Mouse (Mus musculus) Patski (cell line): ENCODE results near the gene Pcbp3. TPM values are rescaled to one million over a fixed set of nuclear protein-coding genes. Genes with fewer than 3 reads are reported as not detected.
A peak's percentile ranks its signal among the peaks of the same experiment; 100 is the strongest.

Source experiments
- ATAC-seq: fragments of 100-300 bp; one replicate; pipeline ENCODE4 v1.8.0; 2021
- CTCF ChIA-PET: fragments of 350-600 bp; sonication (Branson Sonifier 250); formaldehyde crosslinking; loops from one replicate; lab custom pipeline; 2022; ENCODE audit warnings: inconsistent platforms; lab: Charles Lee
- POLR2A ChIA-PET: fragments of 350-600 bp; sonication (Branson Sonifier 250); formaldehyde crosslinking; loops from one replicate; lab custom pipeline; 2022; ENCODE audit warnings: antibody characterized with exemption, inconsistent platforms; lab: Charles Lee
- DNase-seq: peaks from one replicate; pipeline ENCODE4 v3.0.0-alpha.2; 2011; ENCODE audit warnings: low read depth, low spot score
- H3K27me3 ChIP-seq: fragments of 371-371 bp; one replicate; pipeline ENCODE4 v1.5.1; 2021
- CTCF ChIP-seq: fragments of 100-300 bp; IDR thresholded peaks from one replicate; pipeline ENCODE4 v1.5.1; 2021
- in situ Hi-C: fragments of 300-500 bp; cut with MboI; formaldehyde crosslinking; loops from 3 replicates; pipeline ENCODE4 v1.11.1; 2018; ENCODE audit warnings: low pct_unique_long_range_greater_than_20kb, mixed read lengths
- polyA plus RNA-seq: library from polyadenylated mRNA; unstranded; gene quantifications from one replicate; pipeline ENCODE4 v1.2.3, GENCODE M21; 2021

The Pcbp3 gene
- polyA plus RNA-seq, 1 experiment from 2014 or later = 31.4 TPM

- ChIA-PET POLR2A (no interaction called here), CTCF (no interaction called here)
- ATAC-seq (no peak), DNase-seq (no peak)
- TF ChIP-seq CTCF = no peak
- in situ Hi-C loops = no loop called here
- H3K27me3 ChIP-seq = no peaks in the 10 kb centered on the region
These were observed 102.1 kb downstream of the Pcbp3 start for GRCm38 (mm10) chr10:76859355-76860127.

GRCm38 (mm10) chr10:76857879-76858278 is 103.8 kb downstream of the Pcbp3 start:
- no peak for TF ChIP-seq CTCF
- H3K27me3 ChIP-seq = no peaks in the 10 kb centered on the region
- ChIA-PET POLR2A (no interaction called here), CTCF (interaction anchor here (0.8 kb wide), 1 partner anchor 66 kb away, joined by 3 read pairs; no protein-coding TSS in a partner anchor)
- in situ Hi-C loops = no loop called here
- DNase-seq = no peak
- ATAC-seq = no peak

DNA sequence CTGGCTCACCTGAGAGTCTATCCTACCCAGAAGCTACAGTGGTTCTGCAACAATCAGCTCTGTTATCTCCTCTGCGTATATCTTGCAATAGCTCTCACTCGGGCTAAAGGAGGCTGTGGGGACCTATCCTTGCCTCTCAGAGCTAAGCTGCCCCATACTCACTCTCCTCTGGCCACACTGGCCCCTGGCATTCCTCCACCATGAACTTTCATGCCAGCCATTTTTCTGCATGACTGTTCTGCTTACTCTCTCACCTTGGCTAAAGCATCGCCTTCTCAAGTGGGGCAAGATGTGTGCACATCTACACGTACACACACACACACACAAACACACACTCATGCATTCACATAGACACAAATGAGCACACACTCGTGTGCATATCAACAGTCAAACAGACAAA is 115.2 kb downstream of the Pcbp3 start:
- in situ Hi-C loops = no loop called here
- no peak for ATAC-seq
- CTCF ChIA-PET = no interaction called here
- TF ChIP-seq CTCF = no peak
- H3K27me3 ChIP-seq = no peaks in the 10 kb centered on the region
- POLR2A ChIA-PET = no interaction called here
- no peak for DNase-seq

DNA sequence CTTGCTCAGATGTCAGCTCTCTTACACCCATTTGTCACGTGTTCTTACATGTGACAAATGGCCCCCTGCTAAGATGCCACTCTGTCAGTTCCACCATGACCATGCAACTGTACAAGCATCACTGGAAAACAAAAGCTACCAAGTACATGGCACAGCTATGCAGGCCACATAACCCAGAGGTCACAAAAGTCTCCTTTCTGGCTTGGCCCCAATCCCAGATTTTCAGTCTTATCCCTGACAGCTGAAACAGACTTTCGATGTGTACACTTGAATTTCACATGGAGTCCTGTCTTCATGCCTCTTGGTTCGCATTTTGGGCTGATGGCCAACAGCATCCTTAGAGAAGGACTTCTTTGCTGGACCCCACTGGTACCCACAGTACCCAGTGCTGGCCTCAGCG is 116.8 kb downstream of the Pcbp3 start:
- in situ Hi-C loops = no loop called here
- CTCF ChIA-PET = interaction anchor here (0.7 to 1.8 kb wide), 3 partner anchors 29 to 119 kb away, joined by 3 to 5 read pairs (median 3); no protein-coding TSS in a partner anchor
- no peak for TF ChIP-seq CTCF
- no peak for ATAC-seq
- no peak for DNase-seq
- POLR2A ChIA-PET = no interaction called here
- no peaks in the 10 kb centered on the region for H3K27me3 ChIP-seq

GRCm38 (mm10) chr10:76844365-76844764 is 117.3 kb downstream of the Pcbp3 start:
- no peaks in the 10 kb centered on the region for H3K27me3 ChIP-seq
- in situ Hi-C loops = no loop called here
- no peak for DNase-seq
- no peak for ATAC-seq
- no peak for TF ChIP-seq CTCF
- POLR2A ChIA-PET = no interaction called here
- CTCF ChIA-PET = interaction anchor here (0.7 to 1.8 kb wide), 3 partner anchors 29 to 120 kb away, joined by 3 to 5 read pairs (median 3); no protein-coding TSS in a partner anchor

GRCm38 (mm10) chr10:76842087-76842486 is 119.6 kb downstream of the Pcbp3 start:
- no peaks in the 10 kb centered on the region for H3K27me3 ChIP-seq
- ATAC-seq (no peak), DNase-seq (no peak)
- no peak for TF ChIP-seq CTCF
- ChIA-PET CTCF (no interaction called here), POLR2A (no interaction called here)
- in situ Hi-C loops = no loop called here

GRCm38 (mm10) chr10:76841220-76841619 is 120.5 kb downstream of the Pcbp3 start:
- ChIA-PET CTCF (interaction anchor here (1.4 kb wide), 1 partner anchor 181 kb away, joined by 3 read pairs; no protein-coding TSS in a partner anchor), POLR2A (no interaction called here)
- no peaks in the 10 kb centered on the region for H3K27me3 ChIP-seq
- no peak for DNase-seq
- ATAC-seq = no peak
- in situ Hi-C loops = no loop called here
- no peak for TF ChIP-seq CTCF

DNA sequence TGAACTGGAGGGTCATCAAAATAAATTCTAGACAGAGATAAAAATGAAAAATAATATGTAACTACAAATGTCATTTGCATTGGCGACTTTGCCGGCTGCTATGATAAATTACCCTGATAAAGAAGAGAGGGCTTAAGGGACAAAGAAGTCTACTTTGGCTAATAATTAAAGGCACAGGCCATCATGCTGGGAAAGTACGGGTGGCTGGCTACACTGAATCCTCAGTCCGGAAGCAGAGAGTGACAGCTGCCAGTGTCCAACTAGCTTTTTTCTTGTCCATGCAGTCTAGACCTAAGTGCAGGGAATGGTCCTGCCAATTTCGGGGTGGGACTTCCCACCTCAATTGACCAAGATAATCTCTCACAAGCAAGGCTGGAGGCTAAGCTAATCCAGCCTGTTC is 121.1 kb downstream of the Pcbp3 start:
- CTCF ChIA-PET = interaction anchor here (1.4 kb wide), 1 partner anchor 182 kb away, joined by 3 read pairs; no protein-coding TSS in a partner anchor
- TF ChIP-seq CTCF = no peak
- no peaks in the 10 kb centered on the region for H3K27me3 ChIP-seq
- POLR2A ChIA-PET = no interaction called here
- no peak for ATAC-seq
- no peak for DNase-seq
- in situ Hi-C loops = no loop called here

DNA sequence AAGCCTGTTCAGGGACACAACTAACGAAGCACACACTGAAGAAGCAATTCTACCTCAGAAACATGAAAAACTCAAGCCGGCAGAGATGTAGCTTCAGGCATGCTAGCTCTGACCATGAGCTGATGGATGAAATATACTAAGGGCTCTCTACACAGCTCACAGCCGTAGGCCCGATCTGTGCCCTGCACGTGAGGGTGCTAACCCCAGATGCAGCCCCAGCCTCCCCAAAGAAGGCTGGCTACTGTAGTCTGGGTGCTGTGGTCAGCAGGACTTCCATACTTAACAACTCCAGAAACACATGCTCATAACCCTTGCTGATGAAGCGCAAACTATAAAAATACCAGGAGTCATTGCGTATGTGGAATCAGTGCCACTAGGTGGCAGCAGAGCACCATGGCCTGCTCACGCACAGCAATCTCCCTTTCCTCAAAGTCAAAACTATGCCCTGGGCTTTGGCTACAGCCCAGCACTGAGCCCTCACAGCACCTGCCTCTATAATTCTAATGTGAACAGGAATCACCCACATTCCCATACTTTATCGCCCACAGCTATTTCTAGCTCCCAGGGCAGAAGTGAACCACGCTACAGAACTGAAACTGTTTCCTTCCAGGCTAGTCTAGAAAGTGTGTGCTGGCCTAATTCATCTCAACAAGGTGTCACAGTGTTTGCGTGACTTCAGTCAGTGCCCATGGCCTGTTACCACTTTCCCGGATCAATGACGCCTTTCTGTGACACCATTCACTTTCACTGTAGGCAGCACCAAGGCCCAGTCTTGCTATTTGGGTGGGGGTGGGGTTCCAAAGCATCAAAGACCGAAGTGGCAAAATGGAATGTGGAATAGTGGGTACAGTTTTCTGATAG is 126.0 kb downstream of the Pcbp3 start:
- H3K27me3 ChIP-seq = no peaks in the 10 kb centered on the region
- CTCF ChIA-PET = interaction anchor here (0.6 to 2.1 kb wide), 13 partner anchors 11 to 295 kb away, joined by 3 to 11 read pairs (median 4); no protein-coding TSS in a partner anchor
- POLR2A ChIA-PET = interaction anchor here (2.4 kb wide), 1 partner anchor 185 kb away, joined by 5 read pairs; no protein-coding TSS in a partner anchor
- in situ Hi-C loops = loop anchor here (5.0 to 10.0 kb wide), 4 partner anchors 182 to 419 kb away; partner anchors contain the start of gene Pofut2
- no peak for ATAC-seq
- DNase-seq = peak; percentile 43
- TF ChIP-seq CTCF = peak; percentile 98

GRCm38 (mm10) chr10:76832841-76833240 is 128.8 kb downstream of the Pcbp3 start:
- DNase-seq (no peak), ATAC-seq (no peak)
- no peak for TF ChIP-seq CTCF
- no peaks in the 10 kb centered on the region for H3K27me3 ChIP-seq
- in situ Hi-C loops = loop anchor here (10.0 kb wide), 1 partner anchor 422 kb away; the partner anchor contains the start of gene Pofut2
- POLR2A ChIA-PET = interaction anchor here (0.6 kb wide), 1 partner anchor 180 kb away, joined by 3 read pairs; no protein-coding TSS in a partner anchor
- CTCF ChIA-PET = interaction anchor here (0.9 to 1.6 kb wide), 2 partner anchors 17 to 188 kb away, joined by 3 to 4 read pairs; no protein-coding TSS in a partner anchor
